Mouse (Mus musculus) olfactory bulb, adult 2 months (tissue): ENCODE results near the gene Zfp592.

Experiments used
- CTCF ChIP-seq: fragments of 200-500 bp; IDR thresholded peaks from 2 replicates; pipeline ENCODE4 v1.5.1; 2012; ENCODE audit warnings: low read depth, mild to moderate bottlenecking, low read length, moderate library complexity; ENCODE audit not compliant: insufficient read depth
- POLR2A ChIP-seq: fragments of 200-500 bp; IDR thresholded peaks from 2 replicates; pipeline ENCODE4 v1.6.1; 2012; ENCODE audit warnings: mild to moderate bottlenecking, low read depth, low read length, moderate library complexity; ENCODE audit not compliant: insufficient read depth

GRCm38 (mm10) chr7:81057901-81058711 is 64.6 kb downstream of the Zfp592 start:
- TF ChIP-seq CTCF (no peak), POLR2A (no peak)
